Mouse (Mus musculus) brain, embryonic 14.5 days (tissue): ENCODE results near the gene Tmod1.

Source experiments
- CTCF ChIP-seq: fragments of 200-500 bp; IDR thresholded peaks from 2 replicates; pipeline ENCODE4 v1.5.1; 2012; ENCODE audit warnings: inconsistent platforms, mild to moderate bottlenecking, moderate library complexity, borderline replicate concordance; ENCODE audit not compliant: insufficient read depth, insufficient read length; ENCODE audit errors: extremely low read depth
- POLR2A ChIP-seq: fragments of 200-500 bp; IDR thresholded peaks from 2 replicates; pipeline ENCODE4 v1.6.1; 2012; ENCODE audit warnings: mild to moderate bottlenecking, inconsistent platforms, borderline replicate concordance; ENCODE audit not compliant: poor library complexity, insufficient read depth, insufficient read length, severe bottlenecking; ENCODE audit errors: extremely low read depth

DNA sequence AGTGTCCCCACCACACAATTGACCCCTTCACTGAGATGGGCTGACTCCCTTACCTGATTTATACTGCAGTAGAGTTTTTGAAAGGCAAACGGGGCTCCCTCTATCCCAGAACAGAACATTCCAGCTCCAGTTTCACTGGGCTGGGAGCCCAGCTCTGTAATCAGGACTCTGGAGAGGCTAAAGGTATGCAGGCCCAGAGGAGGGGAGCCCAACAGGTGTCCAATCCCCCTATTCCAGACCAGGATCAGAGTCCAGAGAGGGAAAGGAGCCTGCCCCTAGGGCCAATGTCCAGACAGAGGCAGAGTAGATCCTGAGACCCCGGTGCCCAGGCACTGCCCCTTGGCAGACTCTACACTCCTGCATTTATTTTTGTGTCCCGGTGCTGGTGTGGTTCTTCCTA is 26.2 kb downstream of the Tmod1 start:
- no peak for TF ChIP-seq POLR2A
- no peak for TF ChIP-seq CTCF
